Mouse (Mus musculus) brain, embryonic 18.5 days (tissue): ENCODE data around the gene Sash3.

ENCODE experiments used
- DNase-seq: peaks from one replicate; pipeline ENCODE4 v3.0.0-alpha.2; 2012; ENCODE audit warnings: low read depth, low spot score

The Sash3 gene

GRCm38 (mm10) chrX:48146262-48146661, at the start of gene Sash3:
TSS of gene Sash3 (plus strand) at chrX:48146436.
- DNase-seq = no peak

GRCm38 (mm10) chrX:48096580-48096979, 49.7 kb upstream of the Sash3 start:
- DNase-seq = no peak

GRCm38 (mm10) chrX:48098470-48099129, 47.6 kb upstream of the Sash3 start:
- no peak for DNase-seq

- no peak for DNase-seq
Observed at GRCm38 (mm10) chrX:48099871-48100270, 46.4 kb upstream of the Sash3 start.

- DNase-seq = no peak
Observed at GRCm38 (mm10) chrX:48103256-48103655, 43.0 kb upstream of the Sash3 start.

GRCm38 (mm10) chrX:48104736-48105441, 41.3 kb upstream of the Sash3 start:
- no peak for DNase-seq

GRCm38 (mm10) chrX:48106226-48106625, 40.0 kb upstream of the Sash3 start:
- DNase-seq = no peak

GRCm38 (mm10) chrX:48108394-48109315, 37.6 kb upstream of the Sash3 start, which contains the start of gene Xpnpep2:
TSS of gene Xpnpep2 (plus strand) at chrX:48108725.
- no peak for DNase-seq

GRCm38 (mm10) chrX:48109316-48109655, 37.0 kb upstream of the Sash3 start:
- no peak for DNase-seq

GRCm38 (mm10) chrX:48119294-48119693, 26.9 kb upstream of the Sash3 start:
- no peak for DNase-seq

GRCm38 (mm10) chrX:48124132-48125071, 21.8 kb upstream of the Sash3 start:
- no peak for DNase-seq

GRCm38 (mm10) chrX:48126903-48127476, 19.2 kb upstream of the Sash3 start:
- no peak for DNase-seq

GRCm38 (mm10) chrX:48127502-48128218, 18.6 kb upstream of the Sash3 start:
- DNase-seq = no peak

GRCm38 (mm10) chrX:48129167-48129566, 17.1 kb upstream of the Sash3 start:
- DNase-seq = no peak

- no peak for DNase-seq
Observed at GRCm38 (mm10) chrX:48136935-48137334, 9.3 kb upstream of the Sash3 start.

GRCm38 (mm10) chrX:48138011-48138410, 8.2 kb upstream of the Sash3 start:
- DNase-seq = no peak

- no peak for DNase-seq
Observed at GRCm38 (mm10) chrX:48138539-48139275, 7.5 kb upstream of the Sash3 start.

GRCm38 (mm10) chrX:48139368-48140285, 6.6 kb upstream of the Sash3 start:
- DNase-seq = no peak
